Mouse (Mus musculus) adrenal gland, adult 18-20 months (tissue): ENCODE data around the gene Hspb7. TPM values are rescaled to one million over a fixed set of nuclear protein-coding genes. Genes with fewer than 3 reads are reported as not detected.

Experiments used
- DNase-seq, 2 experiments: peaks; one replicate each; pipeline ENCODE4 v3.0.0; 2021 to 2022; ENCODE audit warnings: low spot score in 2 of 2
- long read RNA-seq, 2 experiments: library from polyadenylated mRNA; stranded (forward); transcript quantifications; one replicate each; pipeline ENCODE4 v2.0.0; 2021
- total RNA-seq, 2 experiments: library from RNA; stranded (reverse); gene quantifications; 1 replicate in 1 of 2; 2 replicates in 1 of 2; pipeline ENCODE4 v1.2.3; 2021

Hspb7 gene
- total RNA-seq: under 1 TPM; 0.20 to 0.86 TPM
- long read RNA-seq, experiment 1, partial matches to known transcripts: 0 of 1 reads
- long read RNA-seq, experiment 1, other reads (novel, unspliced or antisense): 0 of 1 reads
- long read RNA-seq, experiment 2, partial matches to known transcripts: 1 of 1 reads
- long read RNA-seq, experiment 2, other reads (novel, unspliced or antisense): 0 of 1 reads

DNA sequence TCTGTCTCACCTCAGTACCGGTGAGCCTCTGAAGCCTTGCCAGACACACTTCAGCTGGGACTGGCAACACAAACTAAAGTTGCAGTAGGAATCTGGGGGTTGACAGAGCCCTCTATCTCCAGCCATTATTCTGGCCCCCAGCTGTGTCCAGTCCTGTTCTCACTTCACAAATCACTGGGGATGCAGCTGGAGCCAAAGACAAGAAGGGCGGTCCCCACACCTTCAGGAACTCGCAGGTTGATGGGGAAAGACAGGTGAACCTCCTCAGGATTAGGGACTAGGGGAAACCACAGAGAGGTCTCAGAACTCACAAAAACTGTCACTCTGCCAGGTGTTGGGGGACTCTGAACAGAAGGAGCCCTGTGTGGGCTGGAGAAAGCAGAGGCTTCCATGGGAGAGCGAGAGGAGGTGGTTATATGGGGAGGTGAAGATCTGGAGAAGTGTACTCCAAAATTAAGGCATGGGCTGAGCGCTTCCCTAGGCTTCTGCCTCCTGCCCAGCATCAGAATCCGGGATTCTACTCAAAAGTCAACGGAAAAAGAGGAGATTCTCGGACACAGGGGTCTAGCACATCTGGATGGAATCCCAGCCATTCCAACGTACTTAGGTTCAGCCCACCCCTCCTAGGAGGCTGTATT lies at the start of gene Hspb7:
Hspb7 (plus strand) TSS at position 588 of the 638 bp plus-strand sequence.
- no peak for DNase-seq

DNA sequence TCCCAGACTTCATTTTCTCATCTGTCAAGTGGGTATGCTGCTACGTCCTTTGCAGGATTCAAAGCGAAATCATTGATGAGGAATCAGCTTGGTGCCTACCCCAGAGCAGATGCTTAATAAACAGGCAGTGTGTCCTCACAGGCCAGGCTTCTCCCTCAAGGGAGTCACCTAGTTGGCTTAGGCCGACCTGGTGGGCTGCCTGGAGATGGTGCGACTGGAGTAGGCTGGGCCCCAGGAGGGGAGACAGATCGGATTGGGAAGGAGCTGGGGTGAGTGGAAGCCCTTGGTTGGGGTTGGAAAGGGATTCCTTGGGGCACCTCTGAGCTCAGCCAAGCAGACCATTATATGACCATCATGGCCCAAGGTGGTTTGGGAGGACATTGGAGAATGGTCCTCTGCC lies 48.2 kb upstream of the Hspb7 start:
- DNase-seq: no peak

DNA sequence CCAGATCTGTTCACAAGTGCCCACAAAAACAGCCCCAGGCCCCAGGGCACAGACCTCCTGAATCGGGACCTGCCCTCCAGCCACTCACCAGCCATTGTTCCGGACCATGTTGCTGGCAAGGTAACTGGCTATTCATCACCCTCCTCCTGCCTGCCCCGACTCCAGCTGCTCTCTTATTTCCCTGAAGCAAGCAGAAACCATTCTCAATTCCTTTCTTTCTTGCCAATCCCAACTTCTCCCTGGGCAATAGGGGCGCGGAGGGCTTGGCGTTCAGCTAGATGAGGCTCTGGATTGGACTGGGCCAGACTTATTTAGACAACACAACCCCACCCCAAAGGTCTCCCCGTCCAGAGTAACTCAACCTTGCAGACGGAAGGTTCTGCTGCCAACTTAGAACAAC lies 40.9 kb upstream of the Hspb7 start:
- no peak for DNase-seq

DNA sequence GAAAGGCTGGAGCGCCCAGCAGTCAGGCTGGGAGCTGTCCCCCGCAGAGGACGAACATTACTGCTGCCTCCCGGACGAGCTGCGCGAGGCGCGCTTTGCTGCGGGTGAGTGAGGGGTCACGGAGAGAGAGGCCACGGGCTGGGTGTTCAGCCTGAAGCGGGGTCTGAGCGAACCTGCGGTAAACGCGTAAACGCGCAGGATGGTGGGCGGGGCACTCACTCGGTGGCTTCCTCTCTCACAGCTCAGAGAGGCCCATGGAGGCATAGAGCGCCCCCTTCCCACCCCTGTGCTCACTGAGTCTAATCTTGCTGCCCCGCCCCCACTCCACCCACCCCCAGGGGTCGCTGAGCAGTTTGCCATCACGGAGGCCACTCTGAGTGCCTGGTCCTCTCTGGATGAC lies 38.2 kb upstream of the Hspb7 start:
- DNase-seq: no peak

DNA sequence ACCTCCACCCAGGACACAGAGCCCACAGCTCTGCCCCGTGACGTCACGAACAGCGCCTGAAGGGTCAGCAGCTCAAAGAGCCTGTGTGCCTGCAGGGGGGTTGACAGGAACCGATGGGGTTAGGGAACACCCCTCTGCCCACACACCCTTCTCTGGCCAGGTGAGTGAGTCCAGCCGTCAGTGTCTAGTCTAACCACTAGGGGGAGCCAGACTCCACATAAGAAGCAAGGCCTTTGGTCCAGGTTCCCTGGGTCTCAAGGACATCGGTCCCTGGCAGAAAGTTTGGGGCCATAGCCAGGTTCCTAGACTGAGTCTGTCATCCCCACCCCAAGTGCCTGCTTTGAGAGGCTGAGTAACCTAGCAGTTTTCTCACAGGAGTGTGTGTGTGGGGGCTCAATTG lies 35.3 kb upstream of the Hspb7 start:
- DNase-seq: no peak

DNA sequence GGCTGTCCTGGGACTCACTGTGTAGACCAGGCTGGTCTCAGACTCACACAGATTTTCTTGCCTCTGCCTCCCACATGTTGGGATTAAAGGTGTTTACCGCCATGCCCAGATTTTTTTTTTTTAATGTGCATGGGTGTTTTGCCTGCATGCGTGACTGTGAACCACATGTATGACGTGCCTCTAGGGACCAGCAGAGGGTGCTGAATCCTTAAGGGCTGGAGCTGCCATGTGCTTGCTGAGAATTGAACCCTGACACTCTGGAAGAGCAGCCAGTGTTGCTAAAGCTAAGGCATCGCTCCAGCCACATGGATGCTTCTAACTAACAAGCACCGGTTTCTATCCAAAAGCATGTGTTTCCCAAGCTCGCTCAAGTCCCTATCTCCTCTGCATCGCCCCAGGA lies 34.4 kb upstream of the Hspb7 start:
- DNase-seq: no peak

DNA sequence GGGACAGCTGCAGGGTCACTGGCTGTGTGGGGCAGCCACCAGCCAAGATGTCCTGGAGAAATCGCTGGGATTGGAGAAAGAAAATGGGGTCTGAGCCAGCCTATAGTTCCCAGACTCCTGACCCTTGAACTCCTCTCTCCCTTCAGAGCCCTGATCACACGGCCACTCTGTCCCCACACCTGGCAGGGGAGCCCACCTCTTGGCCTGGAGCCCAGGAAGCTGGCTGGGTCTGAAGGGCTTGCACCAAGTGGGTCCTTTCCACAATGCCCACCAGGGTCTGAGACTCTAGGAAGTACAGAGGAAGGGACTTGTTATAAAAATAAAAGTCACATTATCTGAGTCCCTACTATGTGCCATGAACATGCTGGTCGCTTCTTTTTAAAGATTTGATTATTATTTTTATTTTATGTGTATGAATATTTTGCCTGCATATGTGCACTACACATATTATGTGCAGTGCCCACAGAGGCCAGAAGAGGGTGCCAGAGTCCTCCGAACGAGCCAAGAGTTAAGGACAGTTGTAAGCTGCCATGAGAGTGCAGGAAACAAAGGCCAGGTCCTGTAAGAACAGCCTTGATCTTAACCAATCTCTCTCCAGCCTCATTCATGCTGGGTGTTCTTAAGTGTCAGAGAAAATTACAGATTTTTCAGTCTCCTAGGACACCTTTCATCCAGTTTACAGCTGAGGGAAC lies 33.3 kb upstream of the Hspb7 start:
- peak; percentile 66 to 78 for DNase-seq

DNA sequence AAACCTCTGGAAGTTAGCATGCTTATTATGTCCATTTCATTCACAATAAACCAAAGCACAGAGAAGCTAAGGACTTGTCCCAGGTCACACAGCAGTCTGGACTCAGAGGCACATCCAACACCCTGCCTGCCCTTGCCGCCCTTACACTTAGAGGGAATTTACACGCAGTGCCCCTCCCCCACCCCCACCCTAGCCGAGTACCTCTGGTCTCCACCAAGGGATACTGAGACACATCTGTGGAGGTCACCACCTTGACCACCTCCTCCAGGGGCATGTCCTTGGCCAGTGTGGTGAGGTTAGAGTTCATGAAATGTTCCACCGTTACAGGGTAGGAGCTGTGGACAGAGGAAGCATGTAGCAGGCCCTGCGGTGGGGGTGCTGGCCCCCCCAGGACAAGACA lies 32.6 kb upstream of the Hspb7 start:
- no peak for DNase-seq

DNA sequence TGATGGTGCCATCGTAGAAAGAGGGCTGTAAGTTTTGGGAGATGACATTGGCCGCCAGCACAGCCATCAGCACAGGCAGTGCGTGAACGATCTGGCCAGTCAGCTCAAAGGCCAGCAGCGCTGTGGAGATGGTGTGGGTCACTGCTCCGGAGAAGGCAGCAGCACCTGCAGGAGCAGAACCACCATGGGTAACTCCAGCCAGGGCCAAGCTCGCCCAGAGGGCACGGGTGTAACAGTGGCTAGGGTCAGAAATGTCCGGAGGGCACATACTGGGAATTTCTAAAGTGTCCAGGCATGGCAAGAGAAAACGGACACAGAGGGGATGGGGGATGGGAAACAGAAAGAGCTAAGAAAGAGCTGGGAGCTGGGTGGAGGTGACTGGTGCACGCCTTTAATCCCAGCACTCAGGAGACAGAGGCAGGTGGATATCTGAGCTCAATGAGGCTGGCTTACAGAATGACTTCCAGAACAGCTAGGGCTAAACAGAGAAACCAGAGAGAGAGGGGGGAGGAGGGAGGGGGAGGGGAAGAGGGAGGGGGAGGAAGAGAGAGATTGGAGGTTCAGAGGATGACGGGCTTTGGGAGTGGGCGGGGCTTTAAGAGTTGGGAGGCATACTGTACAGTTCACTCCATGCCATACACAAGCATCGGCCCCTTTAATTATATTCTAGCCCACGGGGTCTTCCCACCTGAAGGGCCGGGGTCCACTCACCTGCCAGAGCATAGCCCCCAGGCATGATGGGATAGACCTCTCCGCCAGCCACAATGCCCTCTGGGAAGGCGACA lies 31.0 kb upstream of the Hspb7 start:
- DNase-seq: no peak

DNA sequence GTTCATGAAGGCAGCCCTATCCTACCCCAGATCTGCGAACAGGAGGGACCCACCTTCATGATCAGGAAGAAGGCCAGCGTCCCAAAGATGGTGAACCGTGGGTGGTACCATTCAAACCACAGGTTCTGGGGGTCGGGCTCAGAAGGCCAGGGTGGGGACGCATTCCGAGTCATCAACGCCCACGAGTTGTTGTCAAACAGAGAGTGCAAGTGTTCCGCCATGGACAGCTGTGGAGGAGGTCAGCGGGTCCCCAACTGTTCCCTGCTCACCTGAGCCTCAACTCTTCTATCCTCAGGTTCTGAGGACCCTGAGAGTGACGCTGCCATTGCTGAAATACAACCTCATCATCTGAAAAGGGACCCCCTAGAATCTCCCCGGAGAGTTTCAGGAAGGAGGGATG lies 29.3 kb upstream of the Hspb7 start:
- DNase-seq: no peak

DNA sequence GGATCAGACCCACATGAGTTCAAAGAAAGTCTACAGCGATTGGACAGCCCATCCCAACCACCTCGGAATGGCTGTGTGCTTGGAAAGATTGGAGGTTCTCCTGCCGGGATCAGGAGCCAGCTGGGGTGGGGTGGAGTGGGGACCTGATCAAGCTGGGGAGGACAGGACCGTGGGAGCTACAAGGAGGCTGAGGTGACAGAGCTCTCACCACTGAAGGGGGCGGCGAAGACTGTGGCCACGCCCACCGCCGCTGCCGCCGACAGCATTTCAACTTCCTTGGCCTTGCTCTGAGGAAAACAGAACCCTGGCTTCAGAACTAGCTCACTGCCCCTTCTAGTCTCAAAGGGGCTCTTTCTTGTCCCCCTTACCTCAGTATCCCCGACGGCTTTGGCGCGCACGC lies 25.8 kb upstream of the Hspb7 start:
- no peak for DNase-seq

DNA sequence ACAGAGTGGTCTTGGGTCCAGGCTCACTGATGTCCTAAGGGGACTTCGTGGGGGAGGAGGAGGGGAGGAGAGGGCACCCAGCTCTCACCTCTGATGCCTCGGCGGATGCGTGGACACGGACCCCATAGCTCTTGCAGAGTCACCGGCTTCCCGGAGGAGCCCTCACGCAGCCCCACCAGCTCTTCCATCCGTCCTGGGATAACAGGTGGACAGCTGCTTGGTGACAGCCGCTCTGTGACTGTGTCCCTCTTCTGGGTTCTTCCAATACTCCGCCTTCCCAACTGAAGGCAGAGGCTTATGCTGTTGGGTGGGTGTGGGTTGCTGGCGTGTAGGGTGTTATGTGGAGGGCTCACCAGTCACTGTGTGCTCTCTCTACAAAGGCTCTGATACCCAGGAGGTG lies 22.7 kb upstream of the Hspb7 start:
- DNase-seq: no peak

DNA sequence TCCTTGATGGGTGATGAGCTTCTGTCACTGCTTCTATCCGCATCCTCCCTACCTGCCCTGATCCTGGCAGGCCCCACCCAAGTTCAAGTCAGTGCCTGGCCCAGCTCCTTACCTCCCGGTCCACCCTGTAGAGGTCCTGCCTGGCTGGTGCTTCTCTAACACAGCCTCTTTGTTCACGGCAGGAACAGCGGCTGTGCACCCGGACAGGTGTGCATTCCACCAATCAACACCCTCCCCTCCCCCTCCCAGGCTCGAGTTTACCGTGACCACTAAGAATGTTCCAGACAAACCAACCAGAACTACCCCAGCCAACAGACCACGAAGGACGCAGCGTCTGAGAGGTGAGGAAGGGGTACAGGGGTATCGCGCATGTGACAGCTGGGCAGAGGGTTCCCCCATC lies 22.0 kb upstream of the Hspb7 start, which contains the start of gene Clcnka:
Clcnka (minus strand) TSS at position 180 of the 400 bp plus-strand sequence.
- no peak for DNase-seq

DNA sequence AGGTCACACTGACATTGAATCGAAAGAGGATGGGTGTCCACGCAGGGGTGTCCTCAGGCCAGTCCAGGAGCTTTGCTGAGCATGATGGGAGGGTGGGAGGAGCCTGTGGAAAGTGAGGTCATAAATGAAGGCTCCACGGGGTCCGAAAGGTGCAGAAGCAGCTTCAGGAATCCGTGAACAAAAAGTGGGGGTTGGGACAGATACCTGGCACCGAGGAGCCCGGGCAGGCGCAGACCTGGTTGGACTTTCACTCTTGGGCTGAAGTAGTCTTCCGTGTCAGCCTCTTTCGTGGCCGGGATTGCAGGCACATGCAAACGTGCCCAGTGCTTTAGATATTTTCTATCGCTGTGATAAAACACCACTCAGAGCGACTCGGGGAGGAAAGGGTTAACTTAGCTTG lies 20.4 kb upstream of the Hspb7 start:
- DNase-seq: no peak

DNA sequence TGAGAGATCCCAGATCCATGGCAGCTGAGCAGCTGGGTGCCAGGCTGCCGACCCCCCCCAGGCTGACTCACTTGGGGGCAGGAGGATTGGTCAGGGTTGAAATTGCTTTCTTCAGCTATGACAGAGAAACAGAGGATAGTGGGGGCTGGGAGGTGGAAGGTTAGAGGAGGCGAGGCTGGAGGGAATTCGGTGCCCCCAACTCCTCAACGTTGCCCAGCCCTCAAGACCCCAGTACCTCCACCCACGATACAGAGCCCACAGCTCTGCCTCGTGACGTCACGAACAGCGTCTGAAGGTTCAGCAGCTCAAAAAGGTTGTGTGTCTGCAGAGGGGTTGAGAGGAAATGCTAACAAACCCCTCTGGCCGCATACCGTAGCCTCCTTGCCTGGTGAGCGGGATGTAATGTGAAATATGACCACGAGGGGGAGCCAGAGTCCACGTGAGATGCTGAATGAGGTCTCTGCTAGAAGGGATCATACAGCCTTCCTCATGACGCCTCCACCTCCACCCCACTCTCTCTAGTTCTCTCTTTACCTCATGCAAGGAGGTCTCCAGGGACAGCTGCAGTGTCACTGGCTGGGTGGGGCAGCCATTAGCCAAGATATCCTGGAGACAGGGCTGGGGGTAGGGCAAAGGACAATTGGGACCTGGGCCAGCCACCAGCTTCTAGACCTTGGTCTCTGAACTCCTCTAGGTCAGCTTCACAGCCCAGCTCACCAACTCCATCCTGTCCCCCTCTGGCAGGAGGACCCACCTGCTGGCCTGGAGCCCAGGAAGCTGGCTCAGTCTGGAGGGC lies 15.9 kb upstream of the Hspb7 start:
- peak; percentile 86 to 90 for DNase-seq

DNA sequence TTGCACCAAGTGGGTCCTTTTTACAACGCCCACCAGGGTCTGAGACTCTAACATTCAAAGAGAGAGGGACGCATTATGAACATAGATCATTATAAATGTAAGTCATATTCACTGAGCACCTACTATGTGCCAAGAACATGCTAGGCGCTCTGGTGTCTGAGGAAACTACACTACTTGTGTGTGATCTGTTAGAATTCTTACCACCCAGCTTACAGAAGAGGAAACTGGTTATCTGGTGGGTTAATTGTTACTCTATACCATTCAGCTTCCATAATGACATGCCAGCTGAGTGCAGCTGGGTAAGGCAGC lies 15.3 kb upstream of the Hspb7 start:
- no peak for DNase-seq

DNA sequence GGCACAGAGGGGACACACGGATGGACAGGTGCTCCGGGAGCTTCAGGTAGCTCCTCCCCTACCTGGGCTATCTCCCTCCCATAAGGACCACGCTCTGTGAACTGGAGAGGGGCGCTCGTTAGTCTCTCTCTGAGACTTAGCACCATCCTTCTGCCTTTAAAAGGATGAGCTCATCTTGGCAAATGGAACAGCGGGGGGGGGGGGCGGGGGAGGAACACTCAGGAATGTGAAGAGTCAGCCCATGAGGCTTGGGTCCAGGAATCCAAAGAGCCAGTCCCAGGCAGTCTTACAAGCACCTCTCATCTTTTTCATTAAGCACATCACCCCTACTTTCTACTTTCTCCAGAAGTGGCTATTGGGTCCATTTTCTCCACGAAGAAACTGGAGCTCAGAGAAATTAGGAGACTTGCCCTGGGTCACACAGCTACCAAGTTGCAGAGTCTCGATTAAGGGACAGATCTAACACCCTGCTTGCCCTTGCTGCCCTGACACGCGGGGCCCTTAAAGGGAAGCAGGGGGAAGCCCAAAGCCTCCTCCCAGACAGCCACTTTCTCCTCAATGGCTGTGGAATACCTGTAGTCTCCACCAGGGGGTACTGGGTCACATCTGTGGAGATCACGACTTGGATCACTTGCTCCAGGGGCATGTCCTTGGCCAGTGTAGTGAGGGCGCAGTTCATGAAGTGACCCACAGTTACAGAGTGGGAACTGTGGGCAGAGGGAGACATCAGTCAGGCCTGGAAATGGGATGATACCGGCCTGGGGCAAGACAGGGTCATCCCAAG lies 13.9 kb upstream of the Hspb7 start:
- DNase-seq: peak in 1 of 2 experiments; percentile 48

DNA sequence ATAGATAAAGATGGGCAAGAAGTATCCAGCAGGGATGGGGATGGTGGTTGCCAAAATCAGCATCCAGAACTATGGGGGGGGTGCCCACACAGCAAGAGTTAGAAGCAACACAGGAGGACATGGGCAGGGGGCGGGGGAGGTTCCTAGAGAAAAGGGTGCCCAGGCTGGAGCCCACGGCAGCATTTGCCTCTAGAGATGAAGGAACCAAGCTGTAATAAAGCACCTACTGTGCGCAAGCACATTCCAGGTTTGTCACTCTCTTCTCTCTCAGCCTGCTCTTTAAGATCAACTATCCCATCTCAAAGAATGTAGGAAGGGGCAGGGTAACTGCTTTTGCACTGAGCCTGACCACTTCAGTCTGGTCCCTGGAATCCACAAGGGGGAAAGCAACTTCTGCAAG lies 12.0 kb upstream of the Hspb7 start:
- no peak for DNase-seq

DNA sequence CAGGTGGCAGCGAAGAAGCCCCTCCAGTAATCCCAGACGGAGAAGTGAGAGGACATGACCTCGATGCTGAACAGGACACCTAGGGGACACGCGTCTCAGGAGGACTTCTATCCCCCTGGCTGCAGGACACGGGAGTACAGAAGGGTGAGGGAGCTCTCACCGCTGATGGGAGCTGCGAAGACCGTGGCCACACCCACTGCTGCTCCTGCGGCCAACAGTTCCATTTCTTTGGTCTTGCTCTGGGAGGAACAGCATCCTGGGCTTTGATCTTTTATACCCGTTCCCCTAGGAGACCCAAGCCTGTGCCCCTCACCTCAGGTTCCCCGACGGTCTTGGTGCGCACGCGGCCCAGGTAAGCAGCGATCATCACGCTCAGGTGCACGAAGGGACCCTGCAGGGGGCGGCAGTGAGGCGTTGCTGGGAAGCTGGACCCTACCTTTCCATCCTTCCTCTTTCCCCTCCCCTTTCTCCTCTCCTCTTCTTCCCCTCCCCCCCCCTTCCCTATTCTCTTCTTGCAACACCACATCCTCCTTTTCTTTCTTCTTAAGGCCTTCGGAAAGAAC lies 9.1 kb upstream of the Hspb7 start:
- DNase-seq: no peak

DNA sequence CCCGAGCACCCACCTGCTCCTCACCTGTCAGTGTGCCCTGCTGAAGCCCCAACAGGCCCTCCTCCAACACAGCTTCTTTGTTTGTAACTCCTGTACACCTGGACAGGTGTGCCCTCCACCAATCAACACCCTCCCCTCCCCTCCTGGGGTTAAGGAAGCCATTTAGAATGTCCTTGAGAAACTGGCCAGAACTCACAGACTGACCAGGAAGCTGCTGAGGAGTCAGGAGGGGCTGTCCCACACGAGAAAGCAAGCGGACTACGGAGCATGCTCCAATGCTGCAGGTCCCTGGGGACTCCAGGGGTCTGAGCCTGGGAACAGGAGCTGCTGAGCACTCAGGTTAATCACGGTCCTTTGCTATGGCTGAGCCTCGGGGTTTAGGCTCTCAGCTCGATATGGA lies 4.7 kb upstream of the Hspb7 start, which contains the start of gene Clcnkb:
Clcnkb (minus strand) TSS at position 91 of the 400 bp plus-strand sequence.
- no peak for DNase-seq
